Mouse (Mus musculus) E14TG2a.4 (cell line): ENCODE measurements around the gene Nudc.

ENCODE experiments used
- H3K27me3 ChIP-seq: 2 replicates; pipeline ENCODE4 v1.6.1; 2014; ENCODE audit warnings: low read length, control low read depth; ENCODE audit not compliant: insufficient read depth
- H3K36me3 ChIP-seq: 2 replicates; pipeline ENCODE4 v1.6.1; 2014; ENCODE audit warnings: low read length, control low read depth; ENCODE audit not compliant: insufficient read depth
- H3K4me1 ChIP-seq: replicated peaks from 2 replicates; pipeline ENCODE4 v1.6.1; 2014; ENCODE audit warnings: low read depth, low read length, control low read depth
- H3K4me3 ChIP-seq: replicated peaks from 2 replicates; pipeline ENCODE4 v1.5.1; 2014; ENCODE audit warnings: mild to moderate bottlenecking, low read length
- H3K9me3 ChIP-seq: 2 replicates; pipeline ENCODE4 v1.6.1; 2014; ENCODE audit warnings: low read length, control low read depth
- CTCF ChIP-seq: conservative IDR thresholded peaks from 2 replicates; pipeline ENCODE4 v1.5.1; 2014; ENCODE audit warnings: low read length
- NANOG ChIP-seq: IDR thresholded peaks from 2 replicates; pipeline ENCODE4 v1.6.1; 2014; ENCODE audit warnings: borderline replicate concordance, low read length, mixed read lengths
- POU5F1 ChIP-seq: IDR thresholded peaks from 2 replicates; pipeline ENCODE4 v1.6.1; 2014; ENCODE audit warnings: low read length, borderline replicate concordance

Nudc gene

DNA sequence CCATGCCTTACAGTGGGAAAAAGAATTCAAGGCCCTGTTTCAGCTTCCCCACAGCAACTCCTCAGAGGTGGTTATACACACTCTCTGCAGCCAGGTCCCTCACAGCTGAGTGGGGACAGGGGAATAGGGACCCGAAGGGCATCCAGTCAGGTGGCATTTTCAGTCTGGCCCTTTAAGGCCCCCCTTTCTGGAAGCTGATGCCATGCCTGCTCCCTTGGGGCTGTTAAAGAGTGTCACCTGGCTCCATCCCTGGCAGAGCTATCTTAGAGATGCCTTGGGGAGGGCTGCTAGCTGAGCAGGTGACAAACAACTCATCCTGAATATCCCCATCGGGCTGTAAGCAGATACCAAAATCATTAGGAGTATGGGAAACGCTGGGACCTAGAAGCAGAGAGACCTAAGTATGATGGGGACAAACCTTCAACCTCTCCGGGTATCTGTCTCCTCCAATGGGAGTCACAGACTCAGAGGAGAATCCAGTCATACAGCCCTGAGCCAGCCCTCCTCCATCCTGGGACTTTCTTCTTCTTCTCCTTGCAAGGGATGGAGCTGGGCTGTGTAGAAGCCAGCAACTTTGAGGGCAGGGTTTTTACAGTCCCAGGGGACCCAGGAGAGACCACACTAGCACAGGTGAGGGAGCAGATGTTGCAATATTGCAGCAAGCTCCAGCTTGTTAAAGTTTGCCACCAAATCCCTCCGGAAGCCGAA lies 48.9 kb downstream of the Nudc start:
- TF ChIP-seq NANOG (no peak), POU5F1 (no peak), CTCF (no peak)
- Histone ChIP-seq H3K9me3 (no peaks in the 10 kb centered on the region), H3K4me1 (peaks cover 49% of the 10 kb centered on the region), H3K4me3 (peak overlapping the region; percentile 88), H3K36me3 (no peaks in the 10 kb centered on the region), H3K27me3 (peaks cover 66% of the 10 kb centered on the region)

DNA sequence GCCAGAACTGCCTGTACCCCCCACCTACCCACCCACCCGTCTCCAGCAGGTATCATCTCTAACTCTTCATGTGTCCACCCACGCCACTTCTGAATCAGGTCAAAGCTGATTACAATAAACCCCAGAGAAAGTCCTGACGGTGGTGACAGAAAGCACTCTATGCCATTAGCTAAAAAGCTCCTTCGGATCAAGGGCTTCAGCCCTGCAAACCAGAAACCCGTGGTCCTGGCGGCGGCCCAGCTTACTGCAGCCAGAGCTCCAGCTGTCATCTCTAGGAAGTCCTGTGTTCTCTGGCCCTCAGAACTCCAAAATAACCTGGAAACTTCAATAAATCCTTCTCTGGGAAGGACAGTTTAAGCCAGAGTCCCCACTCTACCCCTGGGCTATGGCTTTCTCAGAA lies 50.1 kb downstream of the Nudc start:
- no peaks in the 10 kb centered on the region for H3K9me3 ChIP-seq
- no peak for TF ChIP-seq CTCF
- TF ChIP-seq NANOG, result no peak
- TF ChIP-seq POU5F1, result no peak
- peaks cover 62% of the 10 kb centered on the region for H3K27me3 ChIP-seq
- peaks cover 55% of the 10 kb centered on the region for H3K4me1 ChIP-seq
- H3K4me3 ChIP-seq, result no peak overlapping the region
- H3K36me3 ChIP-seq, result no peaks in the 10 kb centered on the region

DNA sequence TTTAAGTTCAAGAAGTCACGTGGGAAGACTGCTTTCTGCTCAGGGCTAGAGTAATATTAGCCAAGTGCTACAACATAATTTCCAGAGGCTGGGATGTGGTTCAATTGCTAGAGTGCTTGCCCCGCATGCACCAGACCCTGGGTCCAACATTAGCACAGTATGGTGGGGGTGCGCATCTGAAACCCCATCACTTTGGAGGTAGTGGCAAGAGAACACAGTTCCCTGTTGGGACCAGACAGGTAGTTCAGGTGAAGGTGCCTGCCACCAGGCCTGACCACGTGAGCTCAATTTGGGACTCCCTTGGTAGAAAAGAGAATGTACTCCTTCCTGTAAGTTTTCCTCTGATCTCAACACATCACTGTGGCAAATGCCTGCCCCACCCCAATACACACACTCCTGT lies 50.9 kb downstream of the Nudc start:
- Histone ChIP-seq H3K4me1 (peaks cover 56% of the 10 kb centered on the region), H3K27me3 (peaks cover 57% of the 10 kb centered on the region), H3K9me3 (no peaks in the 10 kb centered on the region), H3K4me3 (no peak overlapping the region), H3K36me3 (no peaks in the 10 kb centered on the region)
- no peak for TF ChIP-seq NANOG

DNA sequence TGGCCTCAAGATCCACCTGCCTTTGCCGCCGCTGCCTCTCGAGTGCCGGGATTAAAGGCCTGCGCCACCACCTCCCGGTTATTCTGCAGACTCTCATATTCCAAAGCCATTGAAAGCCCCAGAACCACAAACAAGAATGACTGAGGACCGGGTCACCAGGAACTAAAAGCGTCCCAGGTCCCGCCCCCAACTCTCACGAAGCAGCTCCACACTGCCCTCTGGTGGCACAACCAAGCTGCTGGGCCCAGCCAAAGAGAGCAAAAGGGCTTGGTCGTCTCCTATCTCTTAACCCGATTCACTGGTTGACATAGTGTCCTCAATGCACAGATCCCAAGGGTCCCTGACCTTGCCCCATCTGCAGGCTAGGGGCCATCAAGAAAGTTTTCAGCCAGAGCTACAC lies 51.4 kb downstream of the Nudc start:
- no peak for TF ChIP-seq POU5F1
- TF ChIP-seq CTCF, result peak; percentile 95
- no peaks in the 10 kb centered on the region for H3K9me3 ChIP-seq
- H3K4me1 ChIP-seq, result peaks cover 58% of the 10 kb centered on the region
- peaks cover 53% of the 10 kb centered on the region for H3K27me3 ChIP-seq
- H3K4me3 ChIP-seq, result peak overlapping the region; percentile 48
- no peaks in the 10 kb centered on the region for H3K36me3 ChIP-seq

DNA sequence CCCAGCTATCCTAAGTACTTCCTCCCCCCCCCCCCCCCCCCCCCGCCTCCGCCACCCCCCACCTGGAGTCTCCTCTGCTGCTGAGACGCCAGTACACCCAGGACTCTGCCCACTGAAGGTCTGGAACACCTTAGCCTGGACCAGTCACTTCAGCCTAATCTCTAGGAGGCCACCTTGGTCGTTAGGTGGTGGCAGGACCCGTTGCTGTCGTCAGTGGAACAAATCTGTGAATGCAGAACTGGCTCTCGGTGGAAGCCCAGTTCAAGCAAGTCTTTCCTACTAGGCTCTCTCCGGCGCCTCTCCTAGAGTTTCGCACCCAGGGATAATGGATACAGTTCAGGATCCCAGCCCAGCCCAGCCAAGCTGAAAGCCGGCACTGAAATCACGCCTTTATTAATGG lies 51.9 kb downstream of the Nudc start:
- no peaks in the 10 kb centered on the region for H3K9me3 ChIP-seq
- no peak for TF ChIP-seq CTCF
- TF ChIP-seq POU5F1, result no peak
- TF ChIP-seq NANOG, result no peak
- peak overlapping the region; percentile 48 for H3K4me3 ChIP-seq
- H3K4me1 ChIP-seq, result peaks cover 58% of the 10 kb centered on the region
- no peaks in the 10 kb centered on the region for H3K36me3 ChIP-seq
- peaks cover 47% of the 10 kb centered on the region for H3K27me3 ChIP-seq

DNA sequence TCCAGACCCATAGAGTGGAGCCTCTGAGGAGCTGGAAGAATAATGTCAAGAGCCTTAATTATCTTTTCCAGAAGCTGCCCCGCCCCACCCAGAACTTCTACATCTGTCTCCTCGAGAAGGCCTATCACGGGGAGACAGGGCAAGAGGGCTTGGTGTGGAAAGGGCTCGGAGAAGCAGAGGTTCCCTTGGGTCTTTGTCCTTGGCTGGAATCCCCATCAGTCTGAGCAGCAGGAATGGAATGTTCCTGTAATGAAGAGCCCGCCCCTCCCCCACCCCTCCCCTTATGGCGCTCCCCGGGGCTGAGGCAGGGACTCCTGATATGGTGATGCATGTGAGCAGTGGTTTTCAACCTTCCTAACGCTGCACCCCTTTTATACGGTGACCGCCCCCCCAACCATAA lies 54.0 kb downstream of the Nudc start:
- H3K4me1 ChIP-seq, result peaks cover 67% of the 10 kb centered on the region
- H3K9me3 ChIP-seq, result no peaks in the 10 kb centered on the region
- TF ChIP-seq POU5F1 (no peak), NANOG (peak; percentile 15; the same call in 1 of the 2 replicates)
- H3K36me3 ChIP-seq, result peaks cover 9% of the 10 kb centered on the region
- peak overlapping the region; percentile 24; the same call in 1 of the 2 replicates for H3K4me3 ChIP-seq
- peaks cover 52% of the 10 kb centered on the region for H3K27me3 ChIP-seq

DNA sequence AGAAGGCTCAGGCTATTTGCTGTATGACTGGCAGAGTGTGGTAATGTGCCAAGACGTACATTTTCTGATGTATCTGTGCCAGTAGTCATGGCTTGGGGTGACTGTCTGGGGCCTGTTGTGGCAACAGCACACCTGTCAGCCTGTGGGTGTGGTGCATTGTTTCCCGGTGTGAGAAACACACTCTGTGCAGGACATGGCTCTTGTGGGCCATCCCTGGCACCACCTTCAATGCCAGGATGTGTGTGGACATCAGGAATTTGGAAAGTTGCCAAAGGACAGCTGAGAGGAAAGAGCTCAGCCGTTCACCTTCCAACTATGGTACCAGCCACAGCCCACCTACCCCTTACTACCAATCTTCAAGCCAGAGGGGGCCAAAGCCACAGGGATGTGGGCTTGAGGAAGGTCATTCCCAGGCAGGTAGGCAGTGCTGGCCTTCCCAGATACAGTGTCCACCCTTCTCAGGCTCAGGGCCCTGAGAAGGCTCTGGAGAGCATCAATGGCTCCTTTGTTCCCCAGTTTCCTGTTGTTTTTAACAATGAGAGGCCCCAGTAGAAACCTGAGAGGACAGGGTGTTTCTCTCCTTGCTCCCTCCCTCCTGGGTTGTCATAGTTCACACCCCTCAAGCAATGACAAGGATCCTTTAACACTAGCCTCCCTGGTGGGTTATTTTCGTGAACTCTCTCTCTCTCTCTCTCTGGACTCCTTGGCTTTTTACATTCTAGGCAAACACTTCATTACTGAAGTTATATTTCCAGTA lies 56.1 kb downstream of the Nudc start:
- TF ChIP-seq NANOG, result no peak
- 0 out of 2 replicates have a peak, but pooled peaks have one; percentile 2 for TF ChIP-seq CTCF
- no peak for TF ChIP-seq POU5F1
- H3K4me1 ChIP-seq, result peaks cover 83% of the 10 kb centered on the region
- no peak overlapping the region for H3K4me3 ChIP-seq
- H3K36me3 ChIP-seq, result peaks cover 10% of the 10 kb centered on the region
- H3K9me3 ChIP-seq, result no peaks in the 10 kb centered on the region
- peaks cover 48% of the 10 kb centered on the region for H3K27me3 ChIP-seq

DNA sequence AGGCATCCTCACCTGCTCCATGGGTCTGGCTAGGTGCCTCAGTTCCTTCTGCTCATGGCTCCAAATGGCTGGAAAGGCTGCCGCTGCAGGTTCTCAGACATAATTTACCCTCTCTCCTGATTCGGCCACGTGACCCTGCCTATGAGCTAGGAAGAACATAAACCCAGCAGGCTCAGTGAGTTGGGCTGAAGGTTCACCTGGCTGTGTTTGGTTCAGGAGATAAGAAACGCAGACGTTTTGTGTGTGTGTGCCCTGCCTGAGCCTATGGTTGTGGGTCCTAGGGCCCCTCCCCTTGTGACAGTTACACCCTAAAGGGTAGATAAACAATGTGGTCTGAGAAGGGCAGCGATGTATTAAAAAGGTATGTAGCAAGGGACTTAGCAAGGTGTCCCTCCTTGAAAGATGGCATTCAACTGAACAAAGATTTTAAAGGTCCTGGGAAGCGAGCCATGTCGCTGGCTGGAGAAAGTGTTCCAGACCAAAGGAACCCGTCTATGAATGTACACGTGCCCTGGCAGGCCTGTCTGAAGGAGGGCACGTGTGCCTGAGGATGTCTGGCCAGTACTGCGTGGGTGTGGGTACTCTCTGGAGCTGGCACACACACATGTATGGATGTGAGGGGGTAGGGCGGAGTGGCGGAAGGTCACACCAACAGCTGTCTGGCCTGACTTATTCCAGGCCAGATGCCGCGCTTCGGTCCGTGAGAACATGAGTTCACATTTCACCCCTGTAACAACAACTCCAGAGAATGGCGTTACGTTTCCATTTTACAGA lies 57.0 kb downstream of the Nudc start:
- H3K4me1 ChIP-seq, result peaks cover 84% of the 10 kb centered on the region
- no peaks in the 10 kb centered on the region for H3K9me3 ChIP-seq
- peaks cover 42% of the 10 kb centered on the region for H3K27me3 ChIP-seq
- H3K4me3 ChIP-seq, result no peak overlapping the region
- H3K36me3 ChIP-seq, result peaks cover 10% of the 10 kb centered on the region
- no peak for TF ChIP-seq CTCF
- TF ChIP-seq NANOG, result no peak
- no peak for TF ChIP-seq POU5F1
